Mouse (Mus musculus) G1E (cell line): Measurements from ENCODE around the gene Slc25a5. TPM values are rescaled to one million over a fixed set of nuclear protein-coding genes. Genes with fewer than 3 reads are reported as not detected.
A peak's percentile ranks its signal among the peaks of the same experiment; 100 is the strongest.

Experiments
- ATAC-seq: 2 replicates; pipeline ENCODE4 v1.8.0; 2016; ENCODE audit warnings: mild to moderate bottlenecking; ENCODE audit not compliant: insufficient number of reproducible peaks, poor library complexity, low FRiP score, severe bottlenecking; ENCODE audit errors: extremely low read depth
- DNase-seq: peaks from one replicate; pipeline ENCODE4 v3.0.0; 2012; ENCODE audit warnings: low spot score
- H3K27me3 ChIP-seq: 2 replicates; pipeline ENCODE4 v1.6.1; 2012; ENCODE audit warnings: mild to moderate bottlenecking, low read length, inconsistent platforms; ENCODE audit not compliant: insufficient read depth
- H3K36me3 ChIP-seq: replicated peaks from 2 replicates; pipeline ENCODE3; 2012; ENCODE audit warnings: mild to moderate bottlenecking, inconsistent platforms
- H3K4me1 ChIP-seq: 2 replicates; pipeline ENCODE4 v1.6.1; 2012; ENCODE audit warnings: low read depth, low read length, inconsistent platforms, mixed read lengths; ENCODE audit not compliant: insufficient read depth
- H3K4me3 ChIP-seq: 2 replicates; pipeline ENCODE4 v1.5.1; 2012; ENCODE audit warnings: low read depth, mild to moderate bottlenecking, inconsistent platforms, low read length, moderate library complexity, mixed read lengths
- H3K9me3 ChIP-seq: replicated peaks from 2 replicates; pipeline ENCODE4 v1.6.1; 2012; ENCODE audit warnings: inconsistent platforms
- CTCF ChIP-seq: IDR thresholded peaks from 2 replicates; pipeline ENCODE4 v1.5.1; 2012; ENCODE audit warnings: low read depth, low read length, inconsistent platforms, mixed read lengths
- GATA1 ChIP-seq: IDR thresholded peaks from 2 replicates; pipeline ENCODE4 v1.6.1; 2012; ENCODE audit warnings: borderline replicate concordance, low read length, inconsistent platforms, mixed read lengths
- GATA2 ChIP-seq: IDR thresholded peaks from 2 replicates; pipeline ENCODE4 v1.6.1; 2012; ENCODE audit warnings: low read depth, low read length, inconsistent platforms, borderline replicate concordance
- POLR2AphosphoS5 ChIP-seq: IDR thresholded peaks from 2 replicates; pipeline ENCODE4 v1.6.1; 2012; ENCODE audit warnings: low read depth, low read length, inconsistent platforms; ENCODE audit not compliant: insufficient replicate concordance
- TAL1 ChIP-seq: conservative IDR thresholded peaks from 2 replicates; pipeline ENCODE4 v1.6.1; 2012; ENCODE audit warnings: low read depth, low read length, inconsistent platforms, mixed read lengths
- polyA plus RNA-seq: library from polyadenylated mRNA; stranded (reverse); fragments of >175 nt; gene quantifications from 2 replicates; pipeline ENCODE4 v1.2.3, GENCODE M21; 2012
- total RNA-seq, 2 experiments: library from RNA; stranded (forward) in 1 of 2; stranded (reverse) in 1 of 2; fragments of 200-1000 nt in 1 of 2; fragments of >200 nt in 1 of 2; fragmentation: Nextera tagmentation in 1 of 2; gene quantifications; 2 replicates each; pipeline ENCODE4 v1.2.3; 2014 to 2017

Gene Slc25a5
- total RNA-seq (2014; fragmentation: Nextera tagmentation) (364 and 370 TPM in 2 replicates), total RNA-seq (2017) (745 and 825 TPM in 2 replicates), polyA plus RNA-seq (30.0 and 36.2 TPM in 2 replicates)

GRCm38 (mm10) chrX:36795424-36796162 is at the start of gene Slc25a5:
Gene Slc25a5, plus strand, starts transcription at chrX:36795651.
- Histone ChIP-seq H3K4me1 (peaks cover 16% of the 10 kb centered on the region), H3K9me3 (no peaks in the 10 kb centered on the region), H3K27me3 (no peaks in the 10 kb centered on the region), H3K36me3 (peaks cover 20% of the 10 kb centered on the region), H3K4me3 (peak within 1 kb of the TSS; percentile 76)
- peak; percentile 79 for DNase-seq
- TF ChIP-seq TAL1 (no peak), GATA2 (no peak), GATA1 (no peak), POLR2AphosphoS5 (peak; percentile 73; the same call in 1 of the 2 replicates), CTCF (no peak)
- peak; percentile 87 for ATAC-seq

GRCm38 (mm10) chrX:36746789-36747188 is 48.7 kb upstream of the Slc25a5 start:
- H3K4me1 ChIP-seq: peaks cover 35% of the 10 kb centered on the region
- H3K9me3 ChIP-seq: no peaks in the 10 kb centered on the region
- H3K27me3 ChIP-seq: no peaks in the 10 kb centered on the region
- no peak overlapping the region for H3K4me3 ChIP-seq
- ATAC-seq: no peak
- TF ChIP-seq GATA1 (no peak), POLR2AphosphoS5 (no peak), CTCF (no peak), TAL1 (no peak), GATA2 (no peak)
- no peak for DNase-seq
- no peaks in the 10 kb centered on the region for H3K36me3 ChIP-seq

GRCm38 (mm10) chrX:36748573-36748972 is 46.9 kb upstream of the Slc25a5 start:
- Histone ChIP-seq H3K36me3 (no peaks in the 10 kb centered on the region), H3K4me3 (no peak overlapping the region), H3K27me3 (no peaks in the 10 kb centered on the region), H3K4me1 (peaks cover 23% of the 10 kb centered on the region), H3K9me3 (no peaks in the 10 kb centered on the region)
- TF ChIP-seq TAL1 (no peak), GATA2 (no peak), CTCF (no peak), POLR2AphosphoS5 (no peak), GATA1 (no peak)
- no peak for DNase-seq
- no peak for ATAC-seq

GRCm38 (mm10) chrX:36749281-36749785 is 46.1 kb upstream of the Slc25a5 start:
- no peak for ATAC-seq
- Histone ChIP-seq H3K9me3 (no peaks in the 10 kb centered on the region), H3K27me3 (no peaks in the 10 kb centered on the region), H3K4me3 (no peak overlapping the region), H3K4me1 (peaks cover 19% of the 10 kb centered on the region), H3K36me3 (no peaks in the 10 kb centered on the region)
- DNase-seq: no peak
- TF ChIP-seq TAL1: no peak
- no peak for TF ChIP-seq GATA1
- no peak for TF ChIP-seq CTCF
- no peak for TF ChIP-seq POLR2AphosphoS5
- no peak for TF ChIP-seq GATA2

- Histone ChIP-seq H3K27me3 (no peaks in the 10 kb centered on the region), H3K36me3 (no peaks in the 10 kb centered on the region), H3K4me3 (no peak overlapping the region), H3K9me3 (no peaks in the 10 kb centered on the region), H3K4me1 (peaks cover 11% of the 10 kb centered on the region)
- ATAC-seq: no peak
- DNase-seq: no peak
- TF ChIP-seq GATA1: no peak
- TF ChIP-seq TAL1: no peak
- no peak for TF ChIP-seq POLR2AphosphoS5
- no peak for TF ChIP-seq GATA2
- TF ChIP-seq CTCF: no peak
Measured at GRCm38 (mm10) chrX:36750591-36750990, 44.9 kb upstream of the Slc25a5 start.

- Histone ChIP-seq H3K36me3 (no peaks in the 10 kb centered on the region), H3K4me1 (peaks cover 11% of the 10 kb centered on the region), H3K27me3 (no peaks in the 10 kb centered on the region), H3K4me3 (no peak overlapping the region), H3K9me3 (no peaks in the 10 kb centered on the region)
- TF ChIP-seq TAL1 (no peak), POLR2AphosphoS5 (no peak), CTCF (no peak), GATA2 (no peak), GATA1 (no peak)
- DNase-seq (no peak), ATAC-seq (no peak)
Measured at GRCm38 (mm10) chrX:36752586-36752985, 42.9 kb upstream of the Slc25a5 start.
